Mouse (Mus musculus): ENCODE measurements around the gene Zfp111. TPM values are rescaled to one million over a fixed set of nuclear protein-coding genes. Genes with fewer than 3 reads are reported as not detected.

Zfp111 gene
- polyA plus RNA-seq, 1 experiment, result not detected

- TF ChIP-seq GATA1 (IDR thresholded peaks at IDR 0.05; ENCODE audit: low read length) (no peak), TAL1 (IDR thresholded peaks at IDR 0.05; ENCODE audit: low read length) (no peak)
- H3K27me3 ChIP-seq (ENCODE audit: control insufficient read depth), result no peaks in the 10 kb centered on the region
- H3K36me3 ChIP-seq (ENCODE audit: control insufficient read depth), result peaks cover 4% of the 10 kb centered on the region
- H3K9me3 ChIP-seq (ENCODE audit: control insufficient read depth, low read length), result no peaks in the 10 kb centered on the region
- peak overlapping the region; percentile 61 for H3K4me3 ChIP-seq (replicated peaks)
- peaks cover 8% of the 10 kb centered on the region for H3K4me1 ChIP-seq (ENCODE audit: control insufficient read depth)
Observed at GRCm38 (mm10) chr7:24207488-24208261, 3.6 kb downstream of the Zfp111 start.

GRCm38 (mm10) chr7:24196961-24197360 lies 14.3 kb downstream of the Zfp111 start:
- TF ChIP-seq TAL1 (IDR thresholded peaks at IDR 0.05; ENCODE audit: low read length) (no peak), GATA1 (IDR thresholded peaks at IDR 0.05; ENCODE audit: low read length) (no peak)
- Histone ChIP-seq H3K9me3 (ENCODE audit: control insufficient read depth, low read length) (peaks cover 16% of the 10 kb centered on the region), H3K27me3 (ENCODE audit: control insufficient read depth) (no peaks in the 10 kb centered on the region), H3K4me1 (ENCODE audit: control insufficient read depth) (no peaks in the 10 kb centered on the region), H3K36me3 (ENCODE audit: control insufficient read depth) (peaks cover 21% of the 10 kb centered on the region), H3K4me3 (replicated peaks) (no peak overlapping the region)

- no peaks in the 10 kb centered on the region for H3K4me1 ChIP-seq (ENCODE audit: control insufficient read depth)
- TF ChIP-seq TAL1 (IDR thresholded peaks at IDR 0.05; ENCODE audit: low read length) (no peak), GATA1 (IDR thresholded peaks at IDR 0.05; ENCODE audit: low read length) (no peak)
- H3K36me3 ChIP-seq (ENCODE audit: control insufficient read depth), result peaks cover 3% of the 10 kb centered on the region
- H3K27me3 ChIP-seq (ENCODE audit: control insufficient read depth), result no peaks in the 10 kb centered on the region
- H3K4me3 ChIP-seq (replicated peaks), result no peak overlapping the region
- peaks cover 3% of the 10 kb centered on the region for H3K9me3 ChIP-seq (ENCODE audit: control insufficient read depth, low read length)
Observed at GRCm38 (mm10) chr7:24193157-24193556, 18.1 kb downstream of the Zfp111 start.

GRCm38 (mm10) chr7:24191361-24191760 lies 19.9 kb downstream of the Zfp111 start:
- no peaks in the 10 kb centered on the region for H3K9me3 ChIP-seq (ENCODE audit: control insufficient read depth, low read length)
- no peaks in the 10 kb centered on the region for H3K4me1 ChIP-seq (ENCODE audit: control insufficient read depth)
- no peak for TF ChIP-seq TAL1 (IDR thresholded peaks at IDR 0.05; ENCODE audit: low read length)
- TF ChIP-seq GATA1 (IDR thresholded peaks at IDR 0.05; ENCODE audit: low read length), result no peak
- no peaks in the 10 kb centered on the region for H3K27me3 ChIP-seq (ENCODE audit: control insufficient read depth)
- H3K36me3 ChIP-seq (ENCODE audit: control insufficient read depth), result no peaks in the 10 kb centered on the region
- H3K4me3 ChIP-seq (replicated peaks), result no peak overlapping the region

GRCm38 (mm10) chr7:24189571-24189944 lies 21.7 kb downstream of the Zfp111 start:
- TF ChIP-seq GATA1 (IDR thresholded peaks at IDR 0.05; ENCODE audit: low read length), result no peak
- TF ChIP-seq TAL1 (IDR thresholded peaks at IDR 0.05; ENCODE audit: low read length), result no peak
- Histone ChIP-seq H3K27me3 (ENCODE audit: control insufficient read depth) (no peaks in the 10 kb centered on the region), H3K9me3 (ENCODE audit: control insufficient read depth, low read length) (no peaks in the 10 kb centered on the region), H3K4me1 (ENCODE audit: control insufficient read depth) (no peaks in the 10 kb centered on the region), H3K4me3 (replicated peaks) (no peak overlapping the region), H3K36me3 (ENCODE audit: control insufficient read depth) (no peaks in the 10 kb centered on the region)

GRCm38 (mm10) chr7:24188901-24189570 lies 22.2 kb downstream of the Zfp111 start:
- Histone ChIP-seq H3K27me3 (ENCODE audit: control insufficient read depth) (no peaks in the 10 kb centered on the region), H3K9me3 (ENCODE audit: control insufficient read depth, low read length) (no peaks in the 10 kb centered on the region), H3K36me3 (ENCODE audit: control insufficient read depth) (no peaks in the 10 kb centered on the region), H3K4me3 (replicated peaks) (no peak overlapping the region), H3K4me1 (ENCODE audit: control insufficient read depth) (no peaks in the 10 kb centered on the region)
- no peak for TF ChIP-seq TAL1 (IDR thresholded peaks at IDR 0.05; ENCODE audit: low read length)
- no peak for TF ChIP-seq GATA1 (IDR thresholded peaks at IDR 0.05; ENCODE audit: low read length)

- H3K4me3 ChIP-seq (replicated peaks), result no peak overlapping the region
- no peaks in the 10 kb centered on the region for H3K4me1 ChIP-seq (ENCODE audit: control insufficient read depth)
- no peaks in the 10 kb centered on the region for H3K9me3 ChIP-seq (ENCODE audit: control insufficient read depth, low read length)
- no peak for TF ChIP-seq TAL1 (IDR thresholded peaks at IDR 0.05; ENCODE audit: low read length)
- TF ChIP-seq GATA1 (IDR thresholded peaks at IDR 0.05; ENCODE audit: low read length), result no peak
- H3K36me3 ChIP-seq (ENCODE audit: control insufficient read depth), result no peaks in the 10 kb centered on the region
- no peaks in the 10 kb centered on the region for H3K27me3 ChIP-seq (ENCODE audit: control insufficient read depth)
Observed at GRCm38 (mm10) chr7:24187611-24188010, 23.6 kb downstream of the Zfp111 start.

GRCm38 (mm10) chr7:24175337-24175711 lies 35.9 kb downstream of the Zfp111 start:
- peaks cover 2% of the 10 kb centered on the region; the same call in 1 of the 2 replicates for H3K9me3 ChIP-seq (ENCODE audit: control insufficient read depth, low read length)
- peaks cover 4% of the 10 kb centered on the region for H3K4me1 ChIP-seq (ENCODE audit: control insufficient read depth)
- no peaks in the 10 kb centered on the region for H3K36me3 ChIP-seq (ENCODE audit: control insufficient read depth)
- H3K27me3 ChIP-seq (ENCODE audit: control insufficient read depth), result no peaks in the 10 kb centered on the region
- peak overlapping the region; percentile 62 for H3K4me3 ChIP-seq (replicated peaks)
- TF ChIP-seq GATA1 (IDR thresholded peaks at IDR 0.05; ENCODE audit: low read length) (no peak), TAL1 (IDR thresholded peaks at IDR 0.05; ENCODE audit: low read length) (no peak)

- H3K4me1 ChIP-seq (ENCODE audit: control insufficient read depth), result peaks cover 4% of the 10 kb centered on the region
- no peaks in the 10 kb centered on the region for H3K27me3 ChIP-seq (ENCODE audit: control insufficient read depth)
- peaks cover 2% of the 10 kb centered on the region; the same call in 1 of the 2 replicates for H3K9me3 ChIP-seq (ENCODE audit: control insufficient read depth, low read length)
- H3K4me3 ChIP-seq (replicated peaks), result peak within 1 kb of the TSS; percentile 62
- H3K36me3 ChIP-seq (ENCODE audit: control insufficient read depth), result no peaks in the 10 kb centered on the region
- no peak for TF ChIP-seq GATA1 (IDR thresholded peaks at IDR 0.05; ENCODE audit: low read length)
- TF ChIP-seq TAL1 (IDR thresholded peaks at IDR 0.05; ENCODE audit: low read length), result no peak
Observed at GRCm38 (mm10) chr7:24174618-24175336, 36.5 kb downstream of the Zfp111 start, which contains the start of gene Zfp114. Gene Zfp114 (plus strand): TSS chr7:24175060.
